Mouse (Mus musculus) C2C12 (cell line): Measurements from ENCODE around the gene Stk39. TPM values are rescaled to one million over a fixed set of nuclear protein-coding genes. Genes with fewer than 3 reads are reported as not detected.

Experiments
- H3K27me3 ChIP-seq: one replicate; pipeline ENCODE4 v1.6.1; 2011; ENCODE audit not compliant: control insufficient read depth, insufficient read depth, insufficient read length
- H3K36me3 ChIP-seq: one replicate; pipeline ENCODE4 v1.6.1; 2011; ENCODE audit not compliant: control insufficient read depth, insufficient read depth
- H3K4me3 ChIP-seq: one replicate; pipeline ENCODE4 v1.5.1; 2011; ENCODE audit warnings: mild to moderate bottlenecking, control low read depth; ENCODE audit not compliant: poor library complexity, insufficient read depth, severe bottlenecking
- H3K79me2 ChIP-seq: one replicate; pipeline ENCODE4 v1.6.1; 2011; ENCODE audit not compliant: control insufficient read depth, insufficient read depth
- H3K79me3 ChIP-seq: one replicate; pipeline ENCODE4 v1.6.1; 2011; ENCODE audit warnings: low read depth, control low read depth
- H3ac ChIP-seq: one replicate; pipeline ENCODE3; 2011; ENCODE audit warnings: low read depth; ENCODE audit not compliant: control insufficient read depth, insufficient read length
- CEBPB ChIP-seq: IDR thresholded peaks from one replicate; pipeline ENCODE4 v1.6.1; 2011; ENCODE audit warnings: low read depth, mild to moderate bottlenecking, control low read depth, moderate library complexity
- CTCF ChIP-seq: IDR thresholded peaks from one replicate; pipeline ENCODE4 v1.5.1; 2011; ENCODE audit not compliant: control insufficient read depth, insufficient read depth, insufficient read length
- FOSL1 ChIP-seq: IDR thresholded peaks from one replicate; pipeline ENCODE4 v1.8.0; 2011; ENCODE audit warnings: mild to moderate bottlenecking, low read length; ENCODE audit not compliant: poor library complexity, insufficient read depth, severe bottlenecking
- MAX ChIP-seq: IDR thresholded peaks from one replicate; pipeline ENCODE4 v1.6.1; 2011; ENCODE audit warnings: mild to moderate bottlenecking, control low read depth
- MYOD1 ChIP-seq: IDR thresholded peaks from one replicate; pipeline ENCODE4 v1.6.1; 2011; ENCODE audit warnings: low read depth; ENCODE audit not compliant: control insufficient read depth, insufficient read length
- MYOG ChIP-seq: IDR thresholded peaks from one replicate; pipeline ENCODE4 v1.6.1; 2011; ENCODE audit not compliant: control insufficient read depth, insufficient read length; ENCODE audit errors: extremely low read depth
- USF1 ChIP-seq: IDR thresholded peaks from one replicate; pipeline ENCODE4 v1.6.1; 2011; ENCODE audit warnings: low read depth, mild to moderate bottlenecking, control low read depth, moderate library complexity
- polyA plus RNA-seq: library from polyadenylated mRNA; unstranded; fragments of >200 nt; fragmentation: generic; extraction: Trizol; gene quantifications from one replicate; pipeline ENCODE4 v1.2.1, GENCODE M21; 2012; ENCODE audit warnings: missing spikeins

Gene Stk39
- polyA plus RNA-seq, 1 experiment = 11.3 TPM

DNA sequence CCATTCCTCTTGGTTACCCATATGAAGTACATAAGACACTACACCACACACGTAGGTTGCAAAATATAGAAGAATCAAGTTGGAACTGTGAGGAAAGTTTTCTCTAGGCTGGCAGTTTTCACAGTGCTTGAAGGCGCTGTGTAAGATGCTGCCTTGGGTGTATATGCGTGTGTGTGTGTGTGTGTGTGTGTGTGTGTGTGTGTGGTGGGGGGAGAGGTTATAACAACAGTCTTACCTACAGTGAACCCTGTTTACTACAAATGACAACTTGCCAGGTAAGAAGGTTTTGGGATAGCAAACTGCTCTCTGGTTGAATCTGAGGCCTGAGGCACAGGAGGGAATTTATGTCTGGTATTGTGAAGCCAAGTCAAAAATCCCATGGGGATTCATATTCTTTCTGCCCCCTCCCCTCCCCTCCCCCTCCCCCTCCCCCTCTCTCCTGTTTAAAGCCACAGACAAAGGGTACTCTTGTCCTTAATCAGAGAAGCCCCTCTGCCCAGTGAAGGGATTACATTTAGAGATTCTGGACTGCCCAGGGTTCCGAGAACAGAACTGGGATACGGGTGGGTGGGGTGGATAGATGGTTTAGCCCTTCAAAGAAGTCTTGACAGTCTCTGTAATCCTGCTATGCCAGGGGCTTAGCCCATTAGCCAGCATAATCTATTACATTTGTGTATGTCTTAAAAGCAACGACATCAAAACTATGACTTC lies 219.9 kb downstream of the Stk39 start:
- Histone ChIP-seq H3K36me3 (no peaks in the 10 kb centered on the region), H3K79me3 (no peaks in the 10 kb centered on the region), H3K27me3 (no peaks in the 10 kb centered on the region), H3K4me3 (no peak overlapping the region), H3ac (no peak overlapping the region), H3K79me2 (no peaks in the 10 kb centered on the region)
- TF ChIP-seq MYOG (no peak), CTCF (no peak)

- no peak overlapping the region for H3ac ChIP-seq
- H3K79me3 ChIP-seq = no peaks in the 10 kb centered on the region
- H3K4me3 ChIP-seq = no peak overlapping the region
- no peaks in the 10 kb centered on the region for H3K36me3 ChIP-seq
- TF ChIP-seq CTCF = no peak
- TF ChIP-seq MAX = no peak
- no peak for TF ChIP-seq MYOD1
- no peak for TF ChIP-seq FOSL1
- TF ChIP-seq USF1 = no peak
- no peak for TF ChIP-seq MYOG
- TF ChIP-seq CEBPB = no peak
- H3K27me3 ChIP-seq = no peaks in the 10 kb centered on the region
- H3K79me2 ChIP-seq = no peaks in the 10 kb centered on the region
Measured at GRCm38 (mm10) chr2:68250897-68251296, 221.2 kb downstream of the Stk39 start.

DNA sequence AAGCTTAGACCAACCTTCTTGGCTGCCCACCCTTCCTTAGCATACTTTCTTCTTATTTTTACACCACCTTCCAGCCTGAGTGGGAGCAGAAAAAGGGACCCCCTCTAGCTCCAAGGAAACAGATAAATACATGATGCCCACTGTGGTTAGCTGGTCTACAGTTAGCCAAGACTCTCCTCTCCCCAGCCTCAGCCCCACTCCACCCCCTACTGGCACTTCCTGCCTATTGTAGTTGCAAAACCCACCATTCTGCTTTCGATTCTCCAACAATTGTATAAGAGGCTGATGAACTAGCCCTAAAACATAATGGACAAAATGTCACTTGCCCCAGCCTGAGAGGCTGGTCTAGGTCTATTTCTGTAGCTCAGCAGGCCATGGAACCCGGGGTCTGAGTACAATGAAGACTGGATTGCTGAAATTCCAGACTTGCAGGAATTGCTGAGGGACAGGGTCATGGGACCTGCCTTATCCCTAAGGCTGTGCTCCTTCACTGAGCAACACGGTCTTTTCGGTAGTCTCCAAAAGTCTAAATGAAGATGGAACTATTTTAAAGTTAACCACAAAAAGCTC lies 222.1 kb downstream of the Stk39 start:
- Histone ChIP-seq H3ac (no peak overlapping the region), H3K79me3 (no peaks in the 10 kb centered on the region), H3K36me3 (no peaks in the 10 kb centered on the region), H3K79me2 (no peaks in the 10 kb centered on the region), H3K27me3 (no peaks in the 10 kb centered on the region), H3K4me3 (no peak overlapping the region)
- TF ChIP-seq MYOG (no peak), MAX (no peak), FOSL1 (no peak), CTCF (no peak), MYOD1 (no peak), CEBPB (no peak), USF1 (no peak)

GRCm38 (mm10) chr2:68246284-68246683 lies 225.8 kb downstream of the Stk39 start:
- Histone ChIP-seq H3K79me2 (no peaks in the 10 kb centered on the region), H3ac (no peak overlapping the region), H3K79me3 (no peaks in the 10 kb centered on the region), H3K4me3 (no peak overlapping the region), H3K27me3 (no peaks in the 10 kb centered on the region), H3K36me3 (no peaks in the 10 kb centered on the region)
- TF ChIP-seq CTCF (no peak), USF1 (no peak), CEBPB (no peak), FOSL1 (no peak), MYOD1 (no peak), MYOG (no peak), MAX (no peak)

- no peak overlapping the region for H3K4me3 ChIP-seq
- no peaks in the 10 kb centered on the region for H3K79me3 ChIP-seq
- TF ChIP-seq CTCF = no peak
- TF ChIP-seq CEBPB = no peak
- TF ChIP-seq FOSL1 = no peak
- TF ChIP-seq MYOD1 = no peak
- TF ChIP-seq USF1 = no peak
- TF ChIP-seq MAX = no peak
- no peak for TF ChIP-seq MYOG
- no peaks in the 10 kb centered on the region for H3K36me3 ChIP-seq
- H3ac ChIP-seq = no peak overlapping the region
- no peaks in the 10 kb centered on the region for H3K27me3 ChIP-seq
- no peaks in the 10 kb centered on the region for H3K79me2 ChIP-seq
Measured at GRCm38 (mm10) chr2:68244556-68244955, 227.5 kb downstream of the Stk39 start.

DNA sequence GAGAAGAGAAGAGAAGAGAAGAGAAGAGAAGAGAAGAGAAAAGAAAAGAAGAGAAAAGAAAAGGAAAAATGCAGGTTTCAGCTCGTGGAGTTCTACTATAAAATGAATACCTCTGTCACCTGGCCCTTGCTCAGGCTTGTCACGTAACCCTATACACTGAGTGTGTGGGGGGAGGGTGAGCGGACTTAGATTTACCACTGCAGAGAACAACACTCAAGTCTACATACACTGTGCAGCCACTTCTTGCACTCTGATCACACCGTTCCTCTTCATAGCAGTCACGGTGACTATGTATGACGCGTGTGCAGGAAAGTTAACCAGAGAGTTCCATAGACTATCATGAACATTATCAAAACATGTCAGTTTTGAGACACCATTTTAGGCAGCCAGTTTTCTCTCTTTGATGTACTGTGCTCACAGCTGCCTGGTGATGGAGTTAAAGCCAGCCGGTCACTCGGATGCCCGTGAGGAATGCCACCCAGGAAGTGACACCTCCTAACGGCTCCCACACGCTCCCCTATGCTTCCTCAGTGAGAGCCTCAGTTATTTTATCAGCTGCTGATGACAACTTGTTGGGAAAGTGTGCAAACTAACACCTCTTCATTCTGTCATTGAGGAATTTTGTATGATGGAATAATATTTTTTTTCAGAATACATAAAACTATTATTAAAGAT lies 228.1 kb downstream of the Stk39 start:
- Histone ChIP-seq H3K27me3 (no peaks in the 10 kb centered on the region), H3K36me3 (no peaks in the 10 kb centered on the region), H3ac (no peak overlapping the region), H3K79me2 (no peaks in the 10 kb centered on the region), H3K79me3 (no peaks in the 10 kb centered on the region), H3K4me3 (no peak overlapping the region)
- TF ChIP-seq MYOD1 = no peak
